Mouse (Mus musculus) olfactory bulb, adult 2 months (tissue): ENCODE measurements at regions not wholly inside any gene's neighbourhood (a gene's known extent, or its start where the extent isn't known, plus 50 kb on each side); places are given as distances from the start of the nearest gene placed in this dataset.

Experiments
- H3K27ac ChIP-seq: fragments of 200-500 bp; 2 replicates; pipeline ENCODE4 v1.5.1; 2012; ENCODE audit warnings: low read depth, low read length; ENCODE audit not compliant: insufficient read depth
- H3K4me1 ChIP-seq: fragments of 200-500 bp; 2 replicates; pipeline ENCODE4 v1.6.1; 2012; ENCODE audit warnings: low read length; ENCODE audit not compliant: control insufficient read depth, insufficient read depth
- H3K4me3 ChIP-seq: fragments of 200-500 bp; 2 replicates; pipeline ENCODE4 v1.5.1; 2012; ENCODE audit warnings: mild to moderate bottlenecking, low read depth, low read length, moderate library complexity; ENCODE audit not compliant: insufficient read depth
- CTCF ChIP-seq: fragments of 200-500 bp; IDR thresholded peaks from 2 replicates; pipeline ENCODE4 v1.5.1; 2012; ENCODE audit warnings: low read depth, mild to moderate bottlenecking, low read length, moderate library complexity; ENCODE audit not compliant: insufficient read depth
- POLR2A ChIP-seq: fragments of 200-500 bp; IDR thresholded peaks from 2 replicates; pipeline ENCODE4 v1.6.1; 2012; ENCODE audit warnings: mild to moderate bottlenecking, low read depth, low read length, moderate library complexity; ENCODE audit not compliant: insufficient read depth
- WGBS: fragments of 180-500 bp; shearing (Covaris S2); methylation state at CpG from one replicate; pipeline ENCODE4 v1.1.7; 2018; 5-methylcytosine and 5-hydroxymethylcytosine counted together

- Histone ChIP-seq H3K4me3 (no peak overlapping the region), H3K4me1 (peaks cover 15% of the 10 kb centered on the region), H3K27ac (no peak overlapping the region)
- WGBS, result 78% methylated on average over 6 of the region's 6 CpGs
- TF ChIP-seq POLR2A (no peak), CTCF (no peak)
Measured at GRCm38 (mm10) chr6:84477072-84477471, 116.6 kb downstream of the Cyp26b1 start.

GRCm38 (mm10) chr6:84476466-84476865 is 117.2 kb downstream of the Cyp26b1 start:
- 45% methylated on average over 9 of the region's 9 CpGs for WGBS
- Histone ChIP-seq H3K4me3 (no peak overlapping the region), H3K4me1 (peaks cover 12% of the 10 kb centered on the region), H3K27ac (no peak overlapping the region)
- no peak for TF ChIP-seq POLR2A
- TF ChIP-seq CTCF, result no peak

GRCm38 (mm10) chr6:84474835-84475234 is 118.9 kb downstream of the Cyp26b1 start:
- Histone ChIP-seq H3K4me3 (no peak overlapping the region), H3K27ac (no peak overlapping the region), H3K4me1 (peaks cover 3% of the 10 kb centered on the region; the same call in 1 of the 2 replicates)
- TF ChIP-seq POLR2A (no peak), CTCF (no peak)

- WGBS, result 87% methylated on average over 3 of the region's 3 CpGs
- Histone ChIP-seq H3K4me1 (peaks cover 3% of the 10 kb centered on the region; the same call in 1 of the 2 replicates), H3K4me3 (no peak overlapping the region), H3K27ac (no peak overlapping the region)
- TF ChIP-seq CTCF (no peak), POLR2A (no peak)
Measured at GRCm38 (mm10) chr6:84473171-84473570, 120.5 kb downstream of the Cyp26b1 start.

GRCm38 (mm10) chr6:84472287-84472686 is 121.4 kb downstream of the Cyp26b1 start:
- Histone ChIP-seq H3K4me3 (no peak overlapping the region), H3K4me1 (peaks cover 3% of the 10 kb centered on the region; the same call in 1 of the 2 replicates), H3K27ac (no peak overlapping the region)
- 61% methylated on average over 3 of the region's 3 CpGs for WGBS
- TF ChIP-seq CTCF, result no peak
- TF ChIP-seq POLR2A, result no peak

GRCm38 (mm10) chr6:84467319-84467718 is 126.4 kb downstream of the Cyp26b1 start:
- Histone ChIP-seq H3K27ac (no peak overlapping the region), H3K4me3 (no peak overlapping the region), H3K4me1 (no peaks in the 10 kb centered on the region)
- WGBS, result 95% methylated on average over 3 of the region's 3 CpGs
- no peak for TF ChIP-seq POLR2A
- no peak for TF ChIP-seq CTCF

- H3K4me1 ChIP-seq, result no peaks in the 10 kb centered on the region
- H3K27ac ChIP-seq, result no peak overlapping the region
- no peak overlapping the region for H3K4me3 ChIP-seq
- no peak for TF ChIP-seq CTCF
- 54% methylated on average over 7 of the region's 7 CpGs for WGBS
Measured at GRCm38 (mm10) chr6:84466223-84466622, 127.5 kb downstream of the Cyp26b1 start.

GRCm38 (mm10) chr6:84465596-84465995 is 128.1 kb downstream of the Cyp26b1 start:
- WGBS, result 92% methylated on average over 5 of the region's 5 CpGs
- Histone ChIP-seq H3K4me1 (no peaks in the 10 kb centered on the region), H3K27ac (no peak overlapping the region), H3K4me3 (no peak overlapping the region)
- TF ChIP-seq CTCF, result no peak
- no peak for TF ChIP-seq POLR2A

GRCm38 (mm10) chr6:84463592-84464367 is 129.9 kb downstream of the Cyp26b1 start:
- TF ChIP-seq CTCF (no peak), POLR2A (no peak)
- Histone ChIP-seq H3K4me1 (no peaks in the 10 kb centered on the region), H3K4me3 (no peak overlapping the region), H3K27ac (no peak overlapping the region)
- WGBS, result 91% methylated on average over 7 of the region's 7 CpGs
